Mouse (Mus musculus) MEL (cell line): ENCODE results near the gene Sohlh2. TPM values are rescaled to one million over a fixed set of nuclear protein-coding genes. Genes with fewer than 3 reads are reported as not detected.

Source experiments
- DNase-seq: peaks from one replicate; pipeline ENCODE4 v3.0.0; 2011; ENCODE audit warnings: low read depth, low spot score
- H3K27ac ChIP-seq: 2 replicates; pipeline ENCODE4 v1.5.1; 2012; ENCODE audit warnings: low read depth, mild to moderate bottlenecking, control low read depth, low read length, moderate library complexity; ENCODE audit not compliant: control insufficient read depth
- H3K27me3 ChIP-seq, 2 experiments: fragments of 150-350 bp in 1 of 2; sonication (generic) in 1 of 2; 2 replicates each; pipeline ENCODE4 v1.6.1; 2012; ENCODE audit warnings: low read length in 2 of 2, mild to moderate bottlenecking in 2 of 2, improper control_type of control experiment in 1 of 2, moderate library complexity in 1 of 2; ENCODE audit not compliant: insufficient read depth in 2 of 2, control insufficient read depth in 1 of 2
- H3K36me3 ChIP-seq, 2 experiments: 2 replicates each; pipeline ENCODE4 v1.6.1; 2012 to 2014; ENCODE audit warnings: low read length in 2 of 2, improper control_type of control experiment in 1 of 2, inconsistent platforms in 1 of 2, mild to moderate bottlenecking in 1 of 2; ENCODE audit not compliant: insufficient read depth in 2 of 2, control insufficient read depth in 1 of 2
- H3K4me1 ChIP-seq, 2 experiments: fragments of 150-350 bp in 1 of 2; sonication (generic) in 1 of 2; 2 replicates each; pipeline ENCODE4 v1.6.1; 2012; ENCODE audit warnings: low read length in 2 of 2, improper control_type of control experiment in 1 of 2, mild to moderate bottlenecking in 1 of 2; ENCODE audit not compliant: insufficient read depth in 2 of 2, control insufficient read depth in 1 of 2
- H3K4me3 ChIP-seq, 2 experiments: fragments of 150-350 bp in 1 of 2; sonication (generic) in 1 of 2; 2 replicates each; pipeline ENCODE4 v1.5.1; 2012; ENCODE audit warnings: low read depth in 2 of 2, low read length in 2 of 2, mild to moderate bottlenecking in 2 of 2, moderate library complexity in 2 of 2, control low read depth in 1 of 2, improper control_type of control experiment in 1 of 2; ENCODE audit not compliant: control insufficient read depth in 1 of 2, insufficient read depth in 1 of 2
- H3K79me2 ChIP-seq: 2 replicates; pipeline ENCODE4 v1.6.1; 2012; ENCODE audit warnings: mild to moderate bottlenecking, low read length, moderate library complexity; ENCODE audit not compliant: control insufficient read depth, poor library complexity, insufficient read depth
- H3K9ac ChIP-seq: 2 replicates; pipeline ENCODE4 v1.6.1; 2012; ENCODE audit warnings: low read depth, mild to moderate bottlenecking, control low read depth, low read length, moderate library complexity; ENCODE audit not compliant: control insufficient read depth, poor library complexity, severe bottlenecking
- H3K9me3 ChIP-seq: fragments of 150-350 bp; sonication (generic); replicated peaks from 2 replicates; pipeline ENCODE4 v1.6.1; 2012; ENCODE audit warnings: mild to moderate bottlenecking, low read length, improper control_type of control experiment, moderate library complexity; ENCODE audit not compliant: insufficient read depth
- CHD2 ChIP-seq: IDR thresholded peaks from 2 replicates; pipeline ENCODE4 v1.6.1; 2011; ENCODE audit warnings: low read length, improper control_type of control experiment
- CTCF ChIP-seq, 3 experiments: IDR thresholded peaks in 2 of 3; conservative IDR thresholded peaks in 1 of 3; 2 replicates each; pipeline ENCODE4 v1.5.1; 2011 to 2012; ENCODE audit warnings: low read length in 3 of 3, low read depth in 2 of 3, mild to moderate bottlenecking in 2 of 3, improper control_type of control experiment in 1 of 3, inconsistent platforms in 1 of 3, mixed read lengths in 1 of 3, moderate library complexity in 1 of 3; ENCODE audit not compliant: control insufficient read depth in 1 of 3, insufficient read depth in 1 of 3, poor library complexity in 1 of 3, severe bottlenecking in 1 of 3
- E2F4 ChIP-seq: IDR thresholded peaks from 2 replicates; pipeline ENCODE4 v1.6.1; 2011; ENCODE audit warnings: low read depth, low read length, improper control_type of control experiment, borderline replicate concordance
- ELF1 ChIP-seq: IDR thresholded peaks from 2 replicates; pipeline ENCODE4 v1.6.1; 2014; ENCODE audit warnings: low read depth, mild to moderate bottlenecking, inconsistent platforms, low read length, improper control_type of control experiment, moderate library complexity
- ETS1 ChIP-seq: IDR thresholded peaks from 2 replicates; pipeline ENCODE4 v1.6.1; 2012; ENCODE audit warnings: low read depth, mild to moderate bottlenecking, inconsistent platforms, low read length, improper control_type of control experiment, moderate library complexity
- GABPA ChIP-seq: IDR thresholded peaks from 2 replicates; pipeline ENCODE4 v1.6.1; 2012; ENCODE audit warnings: low read depth, mild to moderate bottlenecking, inconsistent platforms, low read length, improper control_type of control experiment, moderate library complexity
- HCFC1 ChIP-seq: IDR thresholded peaks from 2 replicates; pipeline ENCODE4 v1.6.1; 2012; ENCODE audit warnings: low read depth, mild to moderate bottlenecking, inconsistent platforms, low read length, improper control_type of control experiment, moderate library complexity
- KAT2A ChIP-seq: conservative IDR thresholded peaks from 2 replicates; pipeline ENCODE4 v1.6.1; 2012; ENCODE audit warnings: low read depth, low read length, improper control_type of control experiment, inconsistent platforms
- MYB ChIP-seq: IDR thresholded peaks from 2 replicates; pipeline ENCODE4 v1.6.1; 2011; ENCODE audit warnings: mild to moderate bottlenecking, low read depth, low read length, improper control_type of control experiment
- NRF1 ChIP-seq: IDR thresholded peaks from 2 replicates; pipeline ENCODE4 v1.6.1; 2014; ENCODE audit warnings: low read depth, mild to moderate bottlenecking, inconsistent platforms, low read length, improper control_type of control experiment, moderate library complexity; ENCODE audit not compliant: poor library complexity, insufficient read depth, severe bottlenecking
- POLR2A ChIP-seq, 2 experiments: IDR thresholded peaks; 2 replicates each; pipeline ENCODE4 v1.6.1; 2011 to 2012; ENCODE audit warnings: low read length in 2 of 2, mild to moderate bottlenecking in 2 of 2, control low read depth in 1 of 2, improper control_type of control experiment in 1 of 2, low read depth in 1 of 2, moderate library complexity in 1 of 2; ENCODE audit not compliant: control insufficient read depth in 1 of 2, insufficient read depth in 1 of 2, poor library complexity in 1 of 2
- RAD21 ChIP-seq: IDR thresholded peaks from 2 replicates; pipeline ENCODE4 v1.6.1; 2011; ENCODE audit warnings: mild to moderate bottlenecking, low read depth, low read length, improper control_type of control experiment
- RCOR1 ChIP-seq: IDR thresholded peaks from 2 replicates; pipeline ENCODE4 v1.6.1; 2012; ENCODE audit warnings: low read depth, mild to moderate bottlenecking, inconsistent platforms, low read length, improper control_type of control experiment
- SIN3A ChIP-seq: IDR thresholded peaks from 2 replicates; pipeline ENCODE4 v1.6.1; 2012; ENCODE audit warnings: low read length, improper control_type of control experiment, inconsistent platforms
- SMC3 ChIP-seq: IDR thresholded peaks from 2 replicates; pipeline ENCODE4 v1.6.1; 2011; ENCODE audit warnings: low read depth, low read length, improper control_type of control experiment
- TCF12 ChIP-seq: IDR thresholded peaks from 2 replicates; pipeline ENCODE4 v1.6.1; 2014; ENCODE audit warnings: low read depth, mild to moderate bottlenecking, inconsistent platforms, low read length, improper control_type of control experiment, moderate library complexity
- UBTF ChIP-seq: IDR thresholded peaks from 2 replicates; pipeline ENCODE4 v1.6.1; 2012; ENCODE audit warnings: low read depth, mild to moderate bottlenecking, inconsistent platforms, low read length, improper control_type of control experiment, moderate library complexity, borderline replicate concordance; ENCODE audit not compliant: insufficient read depth
- ZMIZ1 ChIP-seq: IDR thresholded peaks from 2 replicates; pipeline ENCODE4 v1.6.1; 2012; ENCODE audit warnings: low read depth, mild to moderate bottlenecking, inconsistent platforms, low read length, improper control_type of control experiment, moderate library complexity
- polyA plus RNA-seq, 2 experiments: library from polyadenylated mRNA; stranded (reverse) in 1 of 2; unstranded in 1 of 2; fragments of >175 nt in 1 of 2; fragments of >200 nt in 1 of 2; gene quantifications; 2 replicates each; pipeline versions ENCODE4 v1.2.1 to v1.2.4; 2012; ENCODE audit warnings: low replicate concordance in 2 of 2, low read depth in 1 of 2; ENCODE audit not compliant: insufficient read length in 2 of 2, insufficient read depth in 1 of 2, missing spikeins in 1 of 2
- total RNA-seq: library from RNA; depleted of rRNA; stranded (reverse); fragments of 300-350 nt; gene quantifications from 2 replicates; pipeline ENCODE4 v1.2.3, GENCODE M21; 2012

Sohlh2 gene
- total and polyA plus RNA-seq, 3 experiments = not detected

DNA sequence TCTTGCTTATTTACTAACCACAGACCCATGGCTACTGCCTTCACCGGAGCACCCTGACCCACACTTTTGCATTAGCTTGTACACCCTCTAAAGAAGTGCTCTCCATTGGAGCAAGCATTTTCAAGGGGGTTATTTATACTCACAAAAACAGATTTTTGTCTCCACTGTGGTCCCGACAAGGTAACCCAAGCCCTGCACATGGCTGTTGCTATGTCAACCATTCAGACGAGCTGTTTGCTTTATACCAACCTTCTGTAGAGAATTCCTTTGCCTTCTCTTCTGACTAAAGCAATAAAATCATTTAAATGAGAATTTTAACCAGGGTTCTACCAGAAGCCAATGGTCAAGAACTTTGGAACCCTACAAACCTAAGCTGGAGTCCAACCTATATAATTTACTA lies 42.0 kb downstream of the Sohlh2 start:
- Histone ChIP-seq H3K4me3 (no peak overlapping the region), H3K79me2 (no peaks in the 10 kb centered on the region), H3K27me3 (no peaks in the 10 kb centered on the region), H3K9me3 (no peaks in the 10 kb centered on the region), H3K4me1 (no peaks in the 10 kb centered on the region), H3K27ac (no peak overlapping the region), H3K9ac (no peak overlapping the region), H3K36me3 (no peaks in the 10 kb centered on the region)
- TF ChIP-seq GABPA = no peak
- no peak for TF ChIP-seq SIN3A
- no peak for TF ChIP-seq RCOR1
- no peak for TF ChIP-seq NRF1
- TF ChIP-seq HCFC1 = no peak
- no peak for TF ChIP-seq ELF1
- TF ChIP-seq MYB = no peak
- TF ChIP-seq RAD21 = no peak
- TF ChIP-seq ZMIZ1 = no peak
- TF ChIP-seq TCF12 = no peak
- no peak for TF ChIP-seq CTCF (IDR thresholded peaks at IDR 0.05 in 2 of 3, conservative IDR thresholded peaks at IDR 0.05 in 1 of 3; ENCODE audit: control insufficient read depth in 1 of 3, insufficient read depth in 1 of 3, low read depth in 2 of 3, low read length in 3 of 3, poor library complexity in 1 of 3, severe bottlenecking in 1 of 3)
- no peak for TF ChIP-seq UBTF
- TF ChIP-seq POLR2A (IDR thresholded peaks at IDR 0.05; ENCODE audit: control insufficient read depth in 1 of 2, insufficient read depth in 1 of 2, low read depth in 1 of 2, low read length in 2 of 2, poor library complexity in 1 of 2) = no peak
- TF ChIP-seq CHD2 = no peak
- no peak for TF ChIP-seq KAT2A
- no peak for TF ChIP-seq SMC3
- DNase-seq = no peak

- no peaks in the 10 kb centered on the region for H3K4me1 ChIP-seq
- H3K36me3 ChIP-seq = no peaks in the 10 kb centered on the region
- no peaks in the 10 kb centered on the region for H3K9me3 ChIP-seq
- no peaks in the 10 kb centered on the region for H3K79me2 ChIP-seq
- no peaks in the 10 kb centered on the region for H3K27me3 ChIP-seq
- H3K27ac ChIP-seq = no peak overlapping the region
- H3K9ac ChIP-seq = no peak overlapping the region
- TF ChIP-seq MYB = no peak
- TF ChIP-seq SMC3 = no peak
- no peak for TF ChIP-seq RAD21
- TF ChIP-seq ETS1 = no peak
- no peak for TF ChIP-seq E2F4
- H3K4me3 ChIP-seq = no peak overlapping the region
- no peak for DNase-seq
Measured at GRCm38 (mm10) chr3:55226501-55227213, 44.8 kb downstream of the Sohlh2 start.
